Mouse (Mus musculus): ENCODE measurements around the gene Vmn2r82. TPM values are rescaled to one million over a fixed set of nuclear protein-coding genes. Genes with fewer than 3 reads are reported as not detected.
"Not testable (repeated sequence)": the region's sequence is repeated elsewhere in the genome, so short reads cannot be mapped to it uniquely, and the experiment has no call there.

Vmn2r82 gene
- not detected for total RNA-seq (2021)
- long read RNA-seq, experiment 1 = 0 reads
- long read RNA-seq, experiment 2 = 0 reads

DNA sequence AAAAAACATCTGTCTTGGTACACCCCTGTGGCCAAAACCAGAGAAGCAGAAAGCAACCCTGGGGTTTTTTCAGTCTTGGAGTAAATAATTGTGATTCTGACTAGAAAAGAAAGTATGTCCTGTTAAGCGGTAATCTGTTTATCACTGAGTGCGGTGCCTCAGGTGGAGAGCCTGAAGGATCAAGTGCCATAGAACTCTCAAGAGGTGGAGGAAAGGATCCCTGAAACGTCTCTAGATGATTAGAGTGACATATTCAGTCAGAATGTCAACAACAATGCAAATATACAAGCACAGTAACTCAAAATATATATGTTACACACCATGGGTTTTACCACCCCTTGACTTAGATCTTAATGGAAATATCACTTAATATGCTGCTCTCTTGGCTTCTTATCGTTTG, at the start of gene Vmn2r82:
Vmn2r82 (plus strand) TSS at position 301 of the 400 bp plus-strand sequence.
- intact Hi-C loops (cut with DNase I; ENCODE audit: low total_unique reads) = not testable (repeated sequence)

DNA sequence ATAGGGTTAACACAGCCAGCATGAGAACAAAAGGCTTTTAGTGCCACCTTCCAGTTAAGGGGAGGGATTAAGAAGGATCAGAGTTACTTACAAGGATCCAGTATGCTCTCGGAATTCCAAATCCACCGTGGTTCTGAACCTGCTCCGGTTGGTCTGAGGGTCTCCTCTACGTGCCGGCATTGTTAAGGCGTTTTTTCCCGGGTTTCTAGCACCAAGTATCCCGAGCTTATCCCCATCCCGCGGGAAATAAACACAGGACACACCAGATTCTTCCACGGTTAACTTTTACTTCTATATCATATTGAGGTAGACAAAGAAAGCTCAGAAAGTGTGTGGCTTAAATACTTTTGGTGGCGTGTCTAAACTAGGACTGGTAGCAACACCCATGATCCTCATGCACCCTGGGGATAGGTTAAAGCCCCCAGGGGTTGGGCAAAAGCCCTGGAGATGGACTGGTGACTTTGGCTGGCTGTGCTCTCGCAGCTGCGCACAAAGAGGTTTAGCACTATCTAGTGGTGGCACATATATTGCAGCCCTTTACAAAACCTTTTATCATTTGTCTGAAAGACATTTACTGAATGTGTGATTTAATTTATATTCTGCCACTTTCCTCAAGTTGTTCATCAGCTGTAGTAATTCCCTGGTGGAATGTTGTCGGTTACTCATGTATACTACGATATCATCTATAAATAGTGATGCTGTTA, 34.1 kb upstream of the Vmn2r82 start:
- intact Hi-C loops (cut with DNase I; ENCODE audit: low total_unique reads); DNase-seq: not testable (repeated sequence)

More for the DNA sequence above, at the start of gene Vmn2r82:
- not testable (repeated sequence) for DNase-seq

DNA sequence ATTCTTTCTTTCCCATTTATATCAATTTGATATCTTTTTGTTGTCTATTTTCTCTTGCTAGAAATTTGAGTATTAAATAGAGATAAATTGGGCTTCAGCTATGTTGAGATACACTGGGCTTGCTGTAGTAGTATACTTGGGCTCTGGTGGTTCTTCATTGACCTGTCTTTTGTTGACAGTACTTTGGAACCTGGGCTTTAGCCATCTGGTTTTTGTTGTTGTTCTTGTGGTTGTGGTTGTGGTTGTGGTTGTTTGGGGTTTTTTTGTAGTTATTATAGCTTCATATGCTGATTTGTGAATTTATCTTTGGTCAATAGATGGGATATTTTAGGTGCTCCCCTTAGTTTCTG, 33.6 kb upstream of the Vmn2r82 start:
- no peak for DNase-seq
- intact Hi-C loops (cut with DNase I; ENCODE audit: low total_unique reads) = no loop called here

GRCm38 (mm10) chr10:79399946-79400700, 43.8 kb downstream of the Vmn2r82 start:
- intact Hi-C loops (cut with DNase I; ENCODE audit: low total_unique reads); DNase-seq: not testable (repeated sequence)

GRCm38 (mm10) chr10:79417142-79417771, 60.9 kb downstream of the Vmn2r82 start:
- intact Hi-C loops (cut with DNase I; ENCODE audit: low total_unique reads) = no loop called here
- no peak for DNase-seq

DNA sequence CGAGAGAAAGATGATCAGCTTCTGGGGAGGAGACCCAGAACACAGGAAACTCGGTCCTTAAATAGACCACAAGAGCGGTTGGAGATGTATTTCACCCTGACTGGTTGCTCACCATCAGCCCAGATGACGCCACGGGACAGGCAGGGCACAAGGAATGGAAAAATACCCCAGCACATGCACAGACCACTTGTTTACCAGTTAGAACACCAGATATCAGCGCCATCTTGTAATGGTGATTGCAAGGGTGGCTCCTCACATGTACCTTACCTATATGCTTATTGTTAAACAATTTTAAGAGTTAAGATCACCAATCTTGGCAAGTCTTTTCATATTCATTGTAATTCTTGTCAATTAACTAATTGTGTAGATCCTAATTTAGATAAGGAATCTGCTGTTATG, 61.5 kb downstream of the Vmn2r82 start:
- intact Hi-C loops (cut with DNase I; ENCODE audit: low total_unique reads); DNase-seq: not testable (repeated sequence)

- intact Hi-C loops (cut with DNase I; ENCODE audit: low total_unique reads); DNase-seq: not testable (repeated sequence)
Observed at GRCm38 (mm10) chr10:79435141-79435820, 79.0 kb downstream of the Vmn2r82 start.

Other genes starting within 250 kb of the Vmn2r82 start
- not detected for gene Vmn2r80, start 207.8 kb upstream of the Vmn2r82 start, total RNA-seq (2021)
- not detected for gene Vmn2r81, start 108.8 kb upstream of the Vmn2r82 start, total RNA-seq (2021)
- not detected for gene Vmn2r83, start 112.2 kb downstream of the Vmn2r82 start, total RNA-seq (2021)
- 1 to 10 TPM; 1.3 to 2.2 TPM for gene Plpp2, start 177.3 kb downstream of the Vmn2r82 start, total RNA-seq (2021)
- gene Mier2, start 198.7 kb downstream of the Vmn2r82 start, total RNA-seq (2021) = 10 to 100 TPM; 10.3 to 10.6 TPM
- gene Theg, start 230.8 kb downstream of the Vmn2r82 start, total RNA-seq (2021) = not detected